Mouse (Mus musculus) liver, postnatal 0 days (tissue): ENCODE results near the gene Hnrnpk.

Experiments used
- CTCF ChIP-seq: sonication (generic); IDR thresholded peaks from 2 replicates; pipeline ENCODE4 v1.5.1; 2016; ENCODE audit warnings: antibody characterized with exemption, low read depth
- EP300 ChIP-seq: IDR thresholded peaks from 2 replicates; pipeline ENCODE4 v1.6.1; 2016; ENCODE audit warnings: antibody characterized with exemption, low read depth, mild to moderate bottlenecking

- TF ChIP-seq CTCF (no peak), EP300 (no peak)
These were observed 36.6 kb upstream of the Hnrnpk start for GRCm38 (mm10) chr13:58439716-58440115.
